Mouse (Mus musculus) heart, postnatal 14 days (tissue): ENCODE results near the gene Eef1akmt3. TPM values are rescaled to one million over a fixed set of nuclear protein-coding genes. Genes with fewer than 3 reads are reported as not detected.
"Not testable (repeated sequence)": the region's sequence is repeated elsewhere in the genome, so short reads cannot be mapped to it uniquely, and the experiment has no call there.

Experiments
- DNase-seq, 2 experiments: peaks; one replicate each; pipeline ENCODE4 v3.0.0; 2021 to 2022
- intact Hi-C: fragments of 180-260 bp; cut with DNase I; formaldehyde crosslinking; loops from one replicate; pipeline ENCODE4 v1.15.1; 2025
- long read RNA-seq, 2 experiments: library from polyadenylated mRNA; stranded (forward); transcript quantifications; one replicate each; pipeline ENCODE4 v2.0.0; 2021
- total RNA-seq, 2 experiments: library from RNA; stranded (reverse); gene quantifications; 2 replicates each; pipeline ENCODE4 v1.2.3; 2021

Gene Eef1akmt3
- total RNA-seq: under 1 TPM in 1 of 2 experiments, not detected in 1; 0.12 TPM
- long read RNA-seq, experiment 1: 0 reads
- long read RNA-seq, experiment 2: 0 reads

GRCm38 (mm10) chr10:127041274-127041766, at the start of gene Eef1akmt3, which contains the start of gene Mettl1:
Gene Eef1akmt3 (minus strand): TSS chr10:127041513.
Gene Mettl1 (plus strand): TSS chr10:127041414.
- DNase-seq: peak; percentile 35 to 38
- intact Hi-C loops: no loop called here

- DNase-seq: peak; percentile 58 to 70
- intact Hi-C loops: no loop called here
Measured at GRCm38 (mm10) chr10:127090560-127091411, 49.5 kb upstream of the Eef1akmt3 start.

- no peak for DNase-seq
- intact Hi-C loops: no loop called here
Measured at GRCm38 (mm10) chr10:127085633-127086032, 44.3 kb upstream of the Eef1akmt3 start.

- DNase-seq: no peak
- intact Hi-C loops: no loop called here
Measured at GRCm38 (mm10) chr10:127085052-127085451, 43.7 kb upstream of the Eef1akmt3 start.

- DNase-seq: no peak
- intact Hi-C loops: no loop called here
Measured at GRCm38 (mm10) chr10:127083915-127084306, 42.6 kb upstream of the Eef1akmt3 start.

GRCm38 (mm10) chr10:127083292-127083914, 42.1 kb upstream of the Eef1akmt3 start:
- intact Hi-C loops: no loop called here

GRCm38 (mm10) chr10:127081996-127082620, 40.8 kb upstream of the Eef1akmt3 start:
- no peak for DNase-seq
- intact Hi-C loops: no loop called here

More at GRCm38 (mm10) chr10:127083292-127083914, 42.1 kb upstream of the Eef1akmt3 start:
- DNase-seq: no peak

- intact Hi-C loops: no loop called here
- peak; percentile 58 to 68 for DNase-seq
Measured at GRCm38 (mm10) chr10:127080901-127081780, 39.8 kb upstream of the Eef1akmt3 start.

- peak; percentile 35 to 51 for DNase-seq
- intact Hi-C loops: no loop called here
Measured at GRCm38 (mm10) chr10:127079665-127080391, 38.5 kb upstream of the Eef1akmt3 start.

- DNase-seq: peak; percentile 58 to 65
- intact Hi-C loops: no loop called here
Measured at GRCm38 (mm10) chr10:127078677-127079575, 37.6 kb upstream of the Eef1akmt3 start.

- no peak for DNase-seq
- intact Hi-C loops: no loop called here
Measured at GRCm38 (mm10) chr10:127078001-127078676, 36.8 kb upstream of the Eef1akmt3 start.

GRCm38 (mm10) chr10:127077515-127077914, 36.2 kb upstream of the Eef1akmt3 start:
- intact Hi-C loops: no loop called here
- no peak for DNase-seq

GRCm38 (mm10) chr10:127076082-127076481, 34.8 kb upstream of the Eef1akmt3 start:
- intact Hi-C loops: no loop called here
- DNase-seq: no peak

- DNase-seq: no peak
- intact Hi-C loops: no loop called here
Measured at GRCm38 (mm10) chr10:127075651-127076050, 34.3 kb upstream of the Eef1akmt3 start.

- intact Hi-C loops: no loop called here
- DNase-seq: no peak
Measured at GRCm38 (mm10) chr10:127075080-127075479, 33.8 kb upstream of the Eef1akmt3 start, which contains the start of gene Agap2. Gene Agap2 (plus strand): TSS chr10:127075284.

- intact Hi-C loops: no loop called here
Measured at GRCm38 (mm10) chr10:127073981-127074380, 32.7 kb upstream of the Eef1akmt3 start.

GRCm38 (mm10) chr10:127072969-127073368, 31.7 kb upstream of the Eef1akmt3 start:
- intact Hi-C loops, DNase-seq: not testable (repeated sequence)

More at GRCm38 (mm10) chr10:127073981-127074380, 32.7 kb upstream of the Eef1akmt3 start:
- DNase-seq: no peak
